ENCODE assay signal across 8 mouse cellular contexts in the genomic region with DNA sequence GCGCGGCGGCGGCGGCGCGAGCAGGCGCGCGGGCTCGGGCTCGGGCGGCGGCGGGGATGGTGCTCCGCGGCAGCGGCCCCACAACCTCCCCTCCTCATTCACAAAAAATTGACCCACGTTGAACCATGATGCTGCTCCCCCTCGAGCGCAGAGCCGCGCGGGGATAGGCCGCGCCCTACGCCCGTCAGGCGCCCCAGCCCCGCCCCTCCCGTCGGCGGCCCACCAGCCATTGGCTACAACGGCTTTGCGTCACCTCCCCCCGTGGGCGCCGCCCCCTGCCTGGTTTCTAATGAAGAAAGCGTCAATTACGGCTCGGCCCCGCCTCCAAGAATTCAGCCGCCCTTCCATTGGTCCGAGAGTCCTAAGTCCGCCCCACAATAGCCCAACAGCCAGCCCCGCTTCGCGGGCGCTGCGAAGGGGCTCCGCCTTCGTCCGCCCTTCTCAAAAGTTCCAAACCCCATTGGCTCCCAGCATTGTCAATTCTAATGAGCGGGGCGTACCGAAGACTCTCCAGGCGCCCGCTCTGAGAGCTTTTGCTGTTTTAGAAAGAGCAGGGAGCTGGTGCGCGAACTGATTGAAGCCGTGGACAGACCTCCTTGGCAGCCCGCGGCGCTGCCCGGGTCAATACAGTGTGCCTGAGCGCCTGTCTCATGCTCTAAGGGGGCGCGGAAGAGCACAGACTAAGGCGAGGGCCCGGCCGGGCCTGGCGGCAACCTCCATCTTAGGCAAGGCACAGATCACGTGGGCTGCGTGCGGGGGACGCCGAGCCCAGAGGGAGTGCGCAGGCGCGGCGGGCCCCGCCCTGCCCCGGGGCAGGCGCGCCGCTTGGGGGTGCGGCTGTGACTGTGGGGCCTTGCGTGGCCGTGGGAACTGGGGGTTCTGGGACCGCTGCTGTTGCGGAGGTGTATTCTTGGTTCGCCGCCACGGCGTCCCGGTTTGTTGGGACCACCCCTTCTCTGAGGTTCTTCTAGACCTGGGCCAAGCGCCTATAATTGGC. TPM values are rescaled to one million over a fixed set of nuclear protein-coding genes. Genes with fewer than 3 reads are reported as not detected.
DNase-seq lines count a peak whose midpoint lies in the region; ATAC-seq and TF ChIP-seq lines count a peak whose summit lies in the region.

No protein-coding gene starts in this region.

- H3K27ac ChIP-seq in hindbrain, embryonic 10.5 days, result peak overlapping the region; percentile 96
- H3K27ac ChIP-seq in lung, postnatal 0 days (ENCODE audit: low read length), result peak overlapping the region; percentile 100

- H3K36me3 ChIP-seq in hindbrain, embryonic 10.5 days, result no peaks in the 10 kb centered on the region
- H3K36me3 ChIP-seq in lung, postnatal 0 days (ENCODE audit: insufficient read depth, low read length), result no peaks in the 10 kb centered on the region

- TF ChIP-seq CTCF in lung, postnatal 0 days (IDR thresholded peaks at IDR 0.05), result peak; percentile 20; the same call in 1 of the 2 replicates

- H3K9me3 ChIP-seq in hindbrain, embryonic 10.5 days, result no peaks in the 10 kb centered on the region
- H3K9me3 ChIP-seq in lung, postnatal 0 days (ENCODE audit: low read length), result no peaks in the 10 kb centered on the region

- peak overlapping the region; percentile 83 for H3K9ac ChIP-seq in lung, postnatal 0 days (replicated peaks; ENCODE audit: low read depth)

- peak overlapping the region; percentile 84 for H3K4me3 ChIP-seq in hindbrain, embryonic 10.5 days
- H3K4me3 ChIP-seq in lung, postnatal 0 days (ENCODE audit: low read depth, low read length), result peak overlapping the region; percentile 77

- TF ChIP-seq EP300 in lung, postnatal 0 days (IDR thresholded peaks at IDR 0.05), result no peak; the same call in 1 of the 2 replicates

- peak; percentile 87 for ATAC-seq in frontal cortex, adult (ENCODE audit: low TSS enrichment)
- ATAC-seq in lung, postnatal 0 days, result peak; percentile 97

- peak overlapping the region; percentile 78 for H3K4me2 ChIP-seq in lung, postnatal 0 days (replicated peaks; ENCODE audit: low read depth, low read length)

- DNase-seq in MN1 (ENCODE audit: low spot score), result peak; percentile 100
- DNase-seq in cerebellum, adult 9-10 months, result peak; percentile 100
- DNase-seq in hindbrain, embryonic 10.5 days (ENCODE audit: low spot score), result peak; percentile 100
- DNase-seq in layer of hippocampus, adult 9-11 months, result peak; percentile 100
- DNase-seq in lung, postnatal 0 days (ENCODE audit: low spot score), result peak; percentile 100
- DNase-seq in ovary, postnatal 14 days (ENCODE audit: low spot score), result peak; percentile 98
- peak; percentile 100 for DNase-seq in thymus, postnatal 14 days

- H3K27me3 ChIP-seq in hindbrain, embryonic 10.5 days (ENCODE audit: insufficient read depth, poor library complexity, severe bottlenecking), result no peaks in the 10 kb centered on the region
- no peaks in the 10 kb centered on the region for H3K27me3 ChIP-seq in lung, postnatal 0 days (replicated peaks; ENCODE audit: insufficient read depth, low read length)

- under 1% methylated on average over 97 of the region's 97 CpGs for WGBS in hindbrain, embryonic 10.5 days
- WGBS in lung, postnatal 0 days, result under 1% methylated on average over 80 of the region's 97 CpGs

- peaks cover 41% of the 10 kb centered on the region for H3K4me1 ChIP-seq in hindbrain, embryonic 10.5 days (replicated peaks)
- H3K4me1 ChIP-seq in lung, postnatal 0 days (ENCODE audit: insufficient read depth, low read depth, low read length), result peaks cover 7% of the 10 kb centered on the region; the same call in 1 of the 2 replicates

RNA-seq across cellular contexts. Expression of a gene that starts 15.1 kb away (rescaled TPM):
- polyA plus RNA-seq in hindbrain, embryonic 10.5 days (2016; fragmentation: Nextera tagmentation; extraction: Ambion mirVana), result 20.8 TPM in 2 replicates
- 16.3 and 17.1 TPM in 2 replicates for polyA plus RNA-seq in lung, postnatal 0 days (2015; fragmentation: Nextera tagmentation; extraction: Ambion mirVana)

Comparison
In these comparisons a context has a peak if more than half of its experiments do, and no peak if none do; other contexts are left out.
1. Peak in every context shown above with its lines: DNase-seq, ATAC-seq, H3K4me3 ChIP-seq and H3K27ac ChIP-seq.